Mouse (Mus musculus): ENCODE results near the gene Mmp23.
"Not testable (repeated sequence)": the region's sequence is repeated elsewhere in the genome, so short reads cannot be mapped to it uniquely, and the experiment has no call there.

Gene Mmp23

GRCm38 (mm10) chr4:155653086-155653450, at the start of gene Mmp23:
TSS of gene Mmp23 (minus strand) at chr4:155653384.
- DNase-seq = no peak

GRCm38 (mm10) chr4:155700425-155700824, 47.2 kb upstream of the Mmp23 start:
- no peak for DNase-seq

GRCm38 (mm10) chr4:155696261-155697255, 43.4 kb upstream of the Mmp23 start:
- DNase-seq = peak; percentile 75

GRCm38 (mm10) chr4:155695531-155696062, 42.4 kb upstream of the Mmp23 start:
- no peak for DNase-seq

DNA sequence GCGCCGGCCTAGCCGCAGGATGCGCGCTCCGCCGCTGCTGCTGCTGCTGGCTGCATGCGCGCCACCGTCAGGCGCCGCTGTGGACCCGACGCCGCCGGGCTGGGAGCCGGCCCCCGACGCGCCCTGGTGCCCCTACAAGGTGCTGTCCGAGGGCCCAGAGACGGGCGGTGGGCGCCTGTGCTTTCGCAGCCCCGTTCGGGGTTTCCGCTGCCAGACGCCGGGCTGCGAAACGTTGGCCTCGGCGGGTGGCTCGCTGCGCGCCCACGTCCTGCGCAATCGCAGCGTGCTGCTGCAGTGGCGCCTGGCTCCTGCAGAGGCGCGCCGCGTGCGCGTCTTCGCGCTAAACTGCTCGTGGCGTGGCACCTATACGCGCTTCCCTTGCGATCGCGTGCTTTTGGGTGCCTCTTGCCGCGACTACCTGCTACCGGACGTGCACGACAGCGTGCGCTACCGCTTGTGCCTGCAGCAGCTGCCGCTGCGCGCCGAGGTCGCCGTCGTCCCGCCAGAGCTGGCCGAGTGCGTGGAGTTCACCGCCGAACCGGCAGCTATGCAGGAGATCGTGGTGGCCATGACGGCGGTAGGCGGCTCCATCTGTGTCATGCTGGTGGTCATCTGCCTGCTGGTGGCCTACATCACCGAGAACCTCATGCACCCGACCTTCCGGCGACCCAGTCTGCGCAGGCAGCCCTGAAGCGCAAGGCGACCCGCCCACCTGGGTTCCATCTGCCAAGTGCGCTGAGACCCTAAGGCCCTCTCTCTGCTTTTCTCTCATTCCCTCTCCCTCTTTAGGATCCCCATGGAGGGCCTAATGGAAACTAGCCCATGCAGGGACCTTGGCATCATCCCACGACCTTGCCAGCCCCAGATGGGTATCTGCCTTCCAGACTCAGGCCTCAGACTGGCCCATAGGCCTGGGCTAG, 41.6 kb upstream of the Mmp23 start:
- DNase-seq = peak; percentile 87

GRCm38 (mm10) chr4:155694111-155694481, 40.9 kb upstream of the Mmp23 start, which contains the start of gene Fndc10:
TSS of gene Fndc10 (plus strand) at chr4:155694342.
- DNase-seq = peak; percentile 90

DNA sequence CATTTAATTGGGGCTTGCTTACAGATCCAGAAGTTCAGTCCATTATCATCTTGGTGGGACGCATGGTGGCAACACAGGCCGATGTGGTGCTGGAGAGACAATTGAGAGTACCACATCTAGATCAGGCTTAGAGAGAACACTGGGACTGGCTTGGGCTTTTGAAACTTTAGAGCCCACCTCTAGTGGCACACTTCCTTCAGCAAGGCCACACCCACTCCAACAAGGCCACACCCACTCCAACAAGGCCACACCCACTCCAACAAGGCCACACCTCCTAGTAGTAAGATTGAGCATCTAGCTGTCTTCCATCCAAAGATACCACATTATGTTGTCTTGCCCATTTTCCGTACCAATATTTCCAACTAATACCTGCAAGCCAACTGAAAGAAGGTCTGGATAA, 39.2 kb upstream of the Mmp23 start:
- DNase-seq = no peak

- peak; percentile 99 for DNase-seq
Measured at GRCm38 (mm10) chr4:155690571-155691375, 37.6 kb upstream of the Mmp23 start.

- peak; percentile 17 for DNase-seq
Measured at GRCm38 (mm10) chr4:155687764-155688163, 34.6 kb upstream of the Mmp23 start.

DNA sequence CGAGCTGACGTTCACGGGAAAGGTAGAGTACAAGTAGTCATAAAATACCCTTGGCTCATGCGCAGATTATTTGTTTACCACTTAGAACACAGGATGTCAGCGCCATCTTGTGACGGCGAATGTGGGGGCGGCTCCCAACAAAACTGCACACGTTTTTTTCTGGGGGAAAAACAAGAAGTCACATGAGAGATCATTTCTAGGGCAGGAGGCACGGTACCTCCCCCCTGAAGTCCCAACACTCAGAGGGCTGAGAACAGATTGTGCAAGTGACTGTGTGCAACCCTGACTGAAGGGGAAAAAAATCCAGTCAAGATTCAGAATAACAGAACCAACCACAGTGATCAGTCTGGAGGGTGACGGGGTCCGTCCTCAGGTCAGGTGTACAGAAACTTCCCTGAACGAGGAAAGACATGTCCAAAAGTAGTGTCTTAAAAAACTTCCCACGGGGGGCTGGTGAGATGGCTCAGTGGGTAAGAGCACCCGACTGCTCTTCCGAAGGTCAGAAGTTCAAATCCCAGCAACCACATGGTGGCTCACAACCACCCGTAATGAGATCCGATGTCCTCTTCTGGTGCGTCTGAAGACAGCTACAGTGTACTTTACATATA, 30.6 kb upstream of the Mmp23 start:
- DNase-seq = not testable (repeated sequence)

DNA sequence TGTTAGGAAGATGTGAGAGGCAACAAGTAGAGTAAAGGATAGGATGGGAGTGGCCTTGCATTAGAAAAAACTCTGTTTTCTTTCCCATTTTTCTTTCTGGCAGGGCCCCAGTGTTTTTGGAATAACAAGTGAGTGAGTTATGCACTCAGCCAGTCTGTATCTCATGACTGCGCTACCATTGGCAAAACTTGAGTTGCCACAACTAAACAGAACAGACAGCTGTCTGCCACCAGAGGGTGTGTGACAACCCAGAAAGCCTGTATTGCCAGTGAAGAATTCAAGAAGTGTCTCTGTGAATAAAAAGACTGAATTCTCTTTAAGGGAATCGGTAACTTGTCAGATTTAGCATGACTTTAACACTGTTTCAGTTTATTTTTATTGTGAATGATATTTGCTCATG, 22.8 kb upstream of the Mmp23 start:
- peak; percentile 70 for DNase-seq

DNA sequence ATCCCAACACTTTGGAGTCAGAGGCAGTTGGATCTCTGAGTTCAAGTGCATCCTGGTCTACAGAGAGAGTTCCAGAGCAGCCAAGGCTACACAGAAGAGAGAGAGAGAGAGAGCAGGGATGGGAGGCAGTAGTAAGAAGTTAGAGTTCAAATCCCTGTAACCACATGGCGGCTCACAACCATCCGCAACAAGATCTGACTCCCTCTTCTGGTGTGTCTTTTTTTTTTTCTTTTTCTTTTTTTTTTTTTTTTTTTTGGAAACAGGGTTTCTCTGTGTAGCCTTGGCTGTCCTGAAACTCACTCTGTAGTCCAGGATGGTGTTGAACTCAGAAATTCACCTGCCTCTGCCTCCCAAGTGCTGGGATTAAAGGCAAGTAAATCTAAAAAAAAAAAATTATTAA, 18.9 kb upstream of the Mmp23 start:
- no peak for DNase-seq

GRCm38 (mm10) chr4:155670236-155670635, 17.1 kb upstream of the Mmp23 start:
- peak; percentile 67 for DNase-seq

DNA sequence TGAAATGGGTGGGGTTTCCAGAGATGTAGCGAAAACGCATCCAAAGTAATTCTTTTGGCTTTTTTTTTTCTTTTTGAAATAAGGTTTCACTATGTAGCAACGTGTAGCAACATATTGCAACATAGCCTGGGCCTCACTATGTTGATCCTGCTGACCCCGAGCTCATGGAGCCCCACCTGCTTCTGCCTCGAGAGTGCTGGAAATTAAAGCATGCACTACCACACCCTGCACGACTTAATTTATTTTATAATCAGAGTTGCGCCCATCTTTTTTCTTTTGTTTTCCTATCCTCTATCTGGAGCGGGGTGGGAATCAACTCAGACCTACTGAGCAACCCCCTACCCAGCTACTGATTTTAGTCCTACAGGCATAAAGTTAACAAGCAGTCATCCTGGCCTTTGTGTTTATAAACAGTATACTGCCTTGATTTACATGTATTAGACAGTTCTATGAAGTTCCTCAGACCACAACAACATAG, 16.5 kb upstream of the Mmp23 start:
- no peak for DNase-seq

DNA sequence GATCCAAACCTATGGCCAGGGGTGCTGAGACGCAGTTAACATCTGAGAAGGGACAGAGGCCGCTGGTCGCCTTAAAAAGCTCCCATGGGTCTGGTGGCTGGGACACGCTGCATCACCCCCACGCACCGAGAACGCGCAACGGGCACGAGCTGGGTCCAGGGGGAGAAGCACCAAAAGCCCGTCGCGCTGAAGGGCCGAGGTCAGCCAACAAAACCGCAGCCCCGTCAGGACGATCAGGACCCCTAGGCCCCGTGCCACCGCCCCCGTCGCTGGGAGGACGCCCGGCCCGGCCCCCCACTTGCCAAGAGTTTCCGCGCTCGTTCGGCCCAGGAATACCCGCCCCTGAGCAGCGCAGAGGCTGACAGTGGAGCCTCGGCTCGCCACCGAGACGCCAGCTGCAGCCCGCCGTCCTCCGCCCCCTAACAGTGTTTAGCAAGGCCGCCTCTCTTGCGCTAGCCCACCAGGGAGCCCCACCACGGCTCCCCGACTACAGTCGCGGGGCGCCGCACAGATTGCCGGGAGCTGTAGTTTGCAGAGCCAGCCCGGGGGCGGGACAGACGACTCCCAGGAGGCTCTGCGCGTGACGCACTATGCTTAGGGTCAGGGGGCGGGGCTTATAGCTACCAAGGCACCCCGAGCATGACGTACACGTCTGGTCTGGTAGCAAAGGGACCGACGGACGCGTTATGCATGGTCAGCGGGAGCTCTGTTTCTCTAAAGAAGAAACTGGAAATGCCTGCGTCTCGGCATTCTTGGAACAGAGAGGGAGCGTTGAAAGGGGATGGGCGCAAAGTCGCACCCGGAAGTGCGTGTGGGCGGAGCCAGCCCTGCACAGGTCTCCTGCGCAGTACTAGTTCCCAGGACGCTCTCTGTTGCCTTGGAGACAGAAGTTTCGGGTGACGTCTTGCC, 15.8 kb upstream of the Mmp23 start, which contains the start of gene Mib2:
Mib2 (minus strand) TSS at position 510 of the 909 bp plus-strand sequence.
- DNase-seq = peak; percentile 98

GRCm38 (mm10) chr4:155666903-155667302, 13.7 kb upstream of the Mmp23 start:
- DNase-seq = no peak

DNA sequence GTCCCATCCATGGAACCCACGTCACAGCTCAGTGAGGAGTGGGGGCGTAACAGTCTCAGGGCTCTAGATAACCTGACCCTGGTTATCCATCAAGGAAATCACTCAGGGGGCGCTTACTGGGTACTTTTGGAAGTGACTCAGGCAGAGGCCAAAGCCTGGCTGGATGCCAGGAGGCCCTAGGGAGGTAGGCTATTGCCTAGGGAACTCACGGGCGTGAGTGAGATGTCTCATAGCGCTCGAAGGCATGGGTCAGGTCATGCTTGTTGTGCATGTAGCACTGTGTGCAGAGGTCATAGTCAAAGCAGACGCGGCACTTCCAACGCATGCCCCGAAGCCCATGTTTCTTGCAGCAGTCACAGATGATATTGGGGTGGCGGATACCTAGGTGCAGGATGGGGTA, 7.5 kb upstream of the Mmp23 start:
- DNase-seq = no peak

DNA sequence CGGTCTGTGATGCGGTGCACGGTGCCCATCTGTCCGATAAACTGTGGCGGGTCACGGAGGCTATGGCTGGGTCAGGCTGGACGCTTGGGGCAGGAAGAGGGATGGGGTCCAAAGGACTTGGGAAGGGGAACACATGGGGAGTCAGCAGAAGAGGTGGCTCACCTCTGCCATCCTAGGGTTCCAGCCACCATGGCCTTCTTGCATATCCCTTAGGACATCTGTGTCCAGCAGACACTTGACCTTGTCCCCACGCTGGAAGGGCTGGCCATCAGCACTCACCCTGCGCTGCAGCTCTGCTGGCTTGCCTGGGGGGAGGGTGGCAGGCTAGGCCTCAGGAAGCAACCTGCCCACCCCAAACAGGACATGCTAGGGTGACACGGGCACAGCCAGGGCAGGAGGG, 5.8 kb upstream of the Mmp23 start:
- DNase-seq = peak; percentile 34

DNA sequence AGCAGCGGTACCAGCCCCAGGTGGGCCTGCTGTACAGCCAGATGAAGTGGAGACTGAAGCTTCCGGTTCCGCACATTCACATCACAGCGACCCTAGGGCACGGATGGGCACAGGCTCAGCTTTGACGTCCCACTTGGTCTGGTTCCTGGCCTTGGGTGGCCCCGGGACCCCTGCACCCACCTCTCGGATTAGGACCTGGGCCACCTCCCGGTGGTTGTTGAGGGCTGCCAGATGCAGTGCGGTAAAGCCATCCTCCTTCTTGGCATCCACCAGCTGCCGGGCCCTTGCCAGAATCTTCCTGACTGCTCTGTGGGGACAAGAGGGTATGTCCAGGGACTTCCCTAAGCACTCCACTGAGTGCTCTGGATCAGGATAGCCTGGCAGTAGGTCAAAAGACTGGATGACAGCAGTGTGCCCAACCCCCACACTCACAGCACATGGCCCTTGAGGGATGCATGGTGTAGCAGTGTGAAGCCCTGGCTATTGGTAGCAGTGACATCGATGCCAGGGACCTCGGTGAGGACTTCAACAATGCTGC, 3.1 kb upstream of the Mmp23 start:
- DNase-seq = peak; percentile 72

Measured in cerebellum, adult 9-11 months (tissue).